Mouse (Mus musculus) kidney, adult 11 months (tissue): ENCODE results near the gene Dgkz.

Experiments
- DNase-seq: peaks from one replicate; pipeline ENCODE4 v3.0.0; 2022

The Dgkz gene

GRCm38 (mm10) chr2:91916346-91916977 is 59.2 kb downstream of the Dgkz start:
- DNase-seq: no peak

GRCm38 (mm10) chr2:91913328-91914110 is 62.1 kb downstream of the Dgkz start:
- DNase-seq: no peak

GRCm38 (mm10) chr2:91912616-91913015 is 63.0 kb downstream of the Dgkz start:
- no peak for DNase-seq

GRCm38 (mm10) chr2:91906141-91906540 is 69.5 kb downstream of the Dgkz start:
- DNase-seq: no peak

GRCm38 (mm10) chr2:91904618-91905307 is 70.9 kb downstream of the Dgkz start:
- DNase-seq: no peak

GRCm38 (mm10) chr2:91903171-91903925 is 72.3 kb downstream of the Dgkz start:
- no peak for DNase-seq

GRCm38 (mm10) chr2:91902336-91902735 is 73.3 kb downstream of the Dgkz start:
- DNase-seq: no peak

- no peak for DNase-seq
Observed at GRCm38 (mm10) chr2:91900431-91900830, 75.2 kb downstream of the Dgkz start.

- no peak for DNase-seq
Observed at GRCm38 (mm10) chr2:91899141-91899540, 76.5 kb downstream of the Dgkz start.

- no peak for DNase-seq
Observed at GRCm38 (mm10) chr2:91897968-91898367, 77.7 kb downstream of the Dgkz start.

- no peak for DNase-seq
Observed at GRCm38 (mm10) chr2:91895401-91895800, 80.3 kb downstream of the Dgkz start.

- no peak for DNase-seq
Observed at GRCm38 (mm10) chr2:91894716-91895115, 80.9 kb downstream of the Dgkz start.

GRCm38 (mm10) chr2:91884616-91885015 is 91.0 kb downstream of the Dgkz start:
- DNase-seq: no peak

- no peak for DNase-seq
Observed at GRCm38 (mm10) chr2:91883961-91884360, 91.7 kb downstream of the Dgkz start.
